Mouse (Mus musculus): ENCODE measurements at regions not wholly inside any gene's neighbourhood (a gene's known extent, or its start where the extent isn't known, plus 50 kb on each side); places are given as distances from the start of the nearest gene placed in this dataset.
A peak's percentile ranks its signal among the peaks of the same experiment; 100 is the strongest.

DNA sequence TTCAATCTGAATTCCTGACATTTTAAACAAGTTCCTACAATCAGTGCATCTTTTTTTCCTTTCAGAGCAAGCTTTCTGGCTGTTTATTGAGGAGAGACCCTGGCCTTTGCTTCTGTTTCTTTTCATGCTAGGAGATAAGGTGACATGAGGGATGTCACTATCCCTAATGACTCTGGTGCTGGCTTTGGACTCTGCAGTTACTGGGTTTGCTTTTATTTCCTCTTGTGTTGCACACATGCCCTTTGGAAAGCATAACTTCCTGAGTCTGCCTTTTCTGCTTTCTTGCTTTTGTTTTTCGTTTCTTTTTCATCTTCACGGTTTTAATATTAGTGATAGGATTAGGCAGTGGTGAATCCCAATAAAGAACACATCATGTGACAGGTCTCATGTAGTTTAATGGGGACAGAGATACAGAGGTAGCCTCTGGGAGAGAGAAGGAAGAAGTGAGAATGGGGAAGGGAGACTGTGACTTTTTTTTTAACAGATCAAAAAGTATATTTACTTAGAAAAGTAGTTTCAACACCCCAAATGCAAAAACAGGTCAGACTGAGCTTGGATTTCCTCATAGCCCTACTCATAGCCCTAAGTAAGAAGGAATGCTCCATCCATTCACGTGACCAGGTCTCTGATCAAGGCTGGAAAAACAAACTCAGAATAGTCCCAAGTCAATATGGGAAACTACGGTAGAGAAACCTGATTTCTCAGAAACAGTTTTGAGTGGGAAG lies 61.1 kb upstream of the Itga1 start:
- H3K79me2 ChIP-seq (replicated peaks; ENCODE audit: control insufficient read depth, insufficient read depth, low read length) = no peaks in the 10 kb centered on the region
- H3K9ac ChIP-seq (ENCODE audit: low read depth, low read length) = no peak overlapping the region
- WGBS = 42% methylated on average over 4 of the region's 4 CpGs
- no peak overlapping the region for H3K27ac ChIP-seq
- intact Hi-C loops (cut with DNase I) = no loop called here
- H3K27me3 ChIP-seq (ENCODE audit: control insufficient read depth, insufficient read depth, low read length) = no peaks in the 10 kb centered on the region
- no peaks in the 10 kb centered on the region for H3K4me1 ChIP-seq (ENCODE audit: control insufficient read depth, insufficient read depth, low read length)
- H3K4me3 ChIP-seq = no peak overlapping the region
- no peaks in the 10 kb centered on the region for H3K36me3 ChIP-seq (ENCODE audit: control insufficient read depth, insufficient read depth, low read length)
- no peak for TF ChIP-seq CTCF (IDR thresholded peaks at IDR 0.05)
- no peak for TF ChIP-seq EP300 (IDR thresholded peaks at IDR 0.05; ENCODE audit: insufficient read depth, low read depth, low read length)
- TF ChIP-seq POLR2A (IDR thresholded peaks at IDR 0.05; ENCODE audit: insufficient read depth, low read depth, low read length) = no peak
- no peak for DNase-seq

DNA sequence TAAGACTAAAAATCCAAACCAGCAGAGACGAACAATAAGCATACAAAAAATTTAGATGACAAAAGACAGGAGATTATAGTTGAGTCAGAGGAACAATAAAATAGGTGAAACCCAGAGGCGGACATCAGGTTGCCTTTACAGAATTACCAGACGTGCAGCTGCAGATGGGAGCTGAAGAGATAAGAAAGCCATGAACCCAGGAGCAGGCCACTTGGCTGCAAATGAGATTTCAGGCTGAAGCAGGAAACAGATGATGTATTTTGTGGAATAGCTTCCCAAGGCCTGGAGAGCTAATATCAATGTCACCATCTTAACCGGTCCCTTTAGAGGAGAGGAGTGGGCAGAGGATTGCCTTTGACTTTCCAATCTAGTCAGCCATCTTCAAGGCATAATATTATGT lies 57.6 kb upstream of the Itga1 start:
- Histone ChIP-seq H3K79me2 (replicated peaks; ENCODE audit: control insufficient read depth, insufficient read depth, low read length) (no peaks in the 10 kb centered on the region), H3K4me3 (no peak overlapping the region), H3K4me1 (ENCODE audit: control insufficient read depth, insufficient read depth, low read length) (no peaks in the 10 kb centered on the region), H3K27ac (peak overlapping the region; percentile 38), H3K36me3 (ENCODE audit: control insufficient read depth, insufficient read depth, low read length) (no peaks in the 10 kb centered on the region), H3K27me3 (ENCODE audit: control insufficient read depth, insufficient read depth, low read length) (no peaks in the 10 kb centered on the region), H3K9ac (ENCODE audit: low read depth, low read length) (no peak overlapping the region)
- TF ChIP-seq CTCF (IDR thresholded peaks at IDR 0.05) = no peak
- peak; percentile 82; the same call in 1 of the 2 replicates for TF ChIP-seq EP300 (IDR thresholded peaks at IDR 0.05; ENCODE audit: insufficient read depth, low read depth, low read length)
- intact Hi-C loops (cut with DNase I) = loop anchor here (5.0 kb wide), 1 partner anchor 63 kb away; no protein-coding TSS in a partner anchor
- 28% methylated on average over 4 of the region's 4 CpGs for WGBS
- peak in 1 of 2 experiments; percentile 30 for DNase-seq
